In the genomic region with DNA sequence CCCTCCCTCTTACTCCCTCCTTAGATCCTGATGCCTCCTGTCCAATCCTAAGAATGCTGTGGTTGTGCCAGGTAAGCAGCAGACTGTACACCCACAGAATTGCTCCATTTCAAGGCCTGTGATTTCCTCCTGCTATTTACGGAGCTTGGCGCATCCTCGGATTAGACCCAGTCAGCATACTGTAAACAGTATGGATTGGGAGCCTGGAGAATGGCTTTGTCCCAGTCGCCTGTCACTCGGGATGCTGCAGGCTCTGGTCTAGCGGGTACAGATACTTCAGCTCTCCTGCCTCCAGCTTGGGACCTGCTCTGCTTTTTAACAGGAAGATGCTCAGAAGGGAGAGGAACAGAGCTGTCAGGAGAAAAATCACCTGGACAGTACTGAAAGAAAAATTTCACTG, we compare ENCODE assay signal across 21 mouse cellular contexts.
DNase-seq lines count a peak whose midpoint lies in the region; ATAC-seq lines count a peak whose summit lies in the region.
"Had no signal": no experiment of that assay in that cellular context is flagged by ENCODE, and none has a peak within 500 bp of the region (broad histone marks: within the 10 kb centered on the region; RNA-seq: fewer than 3 reads in every experiment).

No protein-coding gene starts in this region.

- peaks cover 6% of the 10 kb centered on the region; the same call in 1 of the 2 replicates for H3K4me1 ChIP-seq in forebrain, embryonic 15.5 days
- H3K4me1 ChIP-seq in forebrain, embryonic 12.5 days, result no peaks in the 10 kb centered on the region
- H3K4me1 ChIP-seq in neural tube, embryonic 12.5 days, result no peaks in the 10 kb centered on the region
- H3K4me1 ChIP-seq in midbrain, embryonic 16.5 days (ENCODE audit: control insufficient read depth, insufficient read depth, low read length), result peaks cover 13% of the 10 kb centered on the region
- H3K4me1 ChIP-seq: embryonic facial prominence, embryonic 12.5 days; intestine, embryonic 15.5 days; limb, embryonic 15.5 days; liver, embryonic 15.5 days had no signal

- no peak for DNase-seq in neural tube, embryonic 10.5 days (ENCODE audit: extremely low spot score, low spot score)
- no peak for DNase-seq in thymus, postnatal 0 days (ENCODE audit: low spot score)
- DNase-seq: adrenal gland, adult 2 months; cerebellum, adult 9-11 months; gastrocnemius, postnatal 25 days; heart, adult 2 months; heart, postnatal 36 days; right cerebral cortex, postnatal 14 days; spleen, adult 18-20 months; thymus, postnatal 4 days had no signal

- no peaks in the 10 kb centered on the region for H3K9me3 ChIP-seq in forebrain, embryonic 15.5 days
- H3K9me3 ChIP-seq in forebrain, embryonic 12.5 days, result no peaks in the 10 kb centered on the region
- no peaks in the 10 kb centered on the region for H3K9me3 ChIP-seq in neural tube, embryonic 12.5 days
- no peaks in the 10 kb centered on the region for H3K9me3 ChIP-seq in midbrain, embryonic 16.5 days (replicated peaks; ENCODE audit: control insufficient read depth, low read length, poor library complexity, severe bottlenecking)
- H3K9me3 ChIP-seq: embryonic facial prominence, embryonic 12.5 days; intestine, embryonic 15.5 days; limb, embryonic 15.5 days; liver, embryonic 15.5 days had no signal

- 72% methylated on average over 6 of the region's 6 CpGs for WGBS in forebrain, embryonic 15.5 days
- 85% methylated on average over 6 of the region's 6 CpGs for WGBS in forebrain, embryonic 12.5 days
- WGBS in neural tube, embryonic 12.5 days, result 88% methylated on average over 6 of the region's 6 CpGs
- WGBS in midbrain, embryonic 16.5 days, result 61% methylated on average over 6 of the region's 6 CpGs

- H3K9ac ChIP-seq in forebrain, embryonic 15.5 days (replicated peaks), result no peak overlapping the region
- no peak overlapping the region for H3K9ac ChIP-seq in forebrain, embryonic 12.5 days
- no peak overlapping the region for H3K9ac ChIP-seq in neural tube, embryonic 12.5 days
- H3K9ac ChIP-seq in midbrain, embryonic 16.5 days (ENCODE audit: low read depth, low read length), result no peak overlapping the region
- H3K9ac ChIP-seq: embryonic facial prominence, embryonic 12.5 days; intestine, embryonic 15.5 days; limb, embryonic 15.5 days; liver, embryonic 15.5 days had no signal

- H3K27ac ChIP-seq in forebrain, embryonic 15.5 days (replicated peaks), result peak overlapping the region; percentile 21; the same call in 1 of the 2 replicates
- H3K27ac ChIP-seq in forebrain, embryonic 12.5 days, result no peak overlapping the region
- H3K27ac ChIP-seq in neural tube, embryonic 12.5 days, result no peak overlapping the region
- peak overlapping the region; percentile 81 for H3K27ac ChIP-seq in midbrain, embryonic 16.5 days (ENCODE audit: low read length)
- H3K27ac ChIP-seq: embryonic facial prominence, embryonic 12.5 days; heart, adult 2 months; intestine, embryonic 15.5 days; limb, embryonic 15.5 days; liver, embryonic 15.5 days; macrophage had no signal

- H3K27me3 ChIP-seq in forebrain, embryonic 15.5 days, result no peaks in the 10 kb centered on the region
- H3K27me3 ChIP-seq in forebrain, embryonic 12.5 days, result no peaks in the 10 kb centered on the region
- H3K27me3 ChIP-seq in neural tube, embryonic 12.5 days (replicated peaks), result no peaks in the 10 kb centered on the region
- no peaks in the 10 kb centered on the region for H3K27me3 ChIP-seq in midbrain, embryonic 16.5 days (ENCODE audit: control insufficient read depth, insufficient read depth, low read depth, low read length)
- H3K27me3 ChIP-seq: embryonic facial prominence, embryonic 12.5 days; intestine, embryonic 15.5 days; limb, embryonic 15.5 days; liver, embryonic 15.5 days had no signal

- H3K36me3 ChIP-seq in forebrain, embryonic 15.5 days, result no peaks in the 10 kb centered on the region
- H3K36me3 ChIP-seq in forebrain, embryonic 12.5 days (replicated peaks), result peaks cover 20% of the 10 kb centered on the region
- H3K36me3 ChIP-seq in neural tube, embryonic 12.5 days, result peaks cover 9% of the 10 kb centered on the region; the same call in 1 of the 2 replicates
- no peaks in the 10 kb centered on the region for H3K36me3 ChIP-seq in midbrain, embryonic 16.5 days (ENCODE audit: control insufficient read depth, insufficient read depth, low read length)
- H3K36me3 ChIP-seq: liver, embryonic 15.5 days had no signal

- H3K4me3 ChIP-seq in forebrain, embryonic 15.5 days, result no peak overlapping the region
- H3K4me3 ChIP-seq in forebrain, embryonic 12.5 days (replicated peaks), result no peak overlapping the region
- H3K4me3 ChIP-seq in neural tube, embryonic 12.5 days, result no peak overlapping the region
- H3K4me3 ChIP-seq in midbrain, embryonic 16.5 days (ENCODE audit: low read depth, low read length), result no peak overlapping the region
- H3K4me3 ChIP-seq: embryonic facial prominence, embryonic 12.5 days; erythroblast, embryonic 14.5 days; heart, adult 2 months; intestine, embryonic 15.5 days; limb, embryonic 15.5 days; liver, embryonic 15.5 days had no signal

- no peak overlapping the region for H3K4me2 ChIP-seq in forebrain, embryonic 15.5 days (replicated peaks)
- no peak overlapping the region for H3K4me2 ChIP-seq in forebrain, embryonic 12.5 days
- H3K4me2 ChIP-seq in neural tube, embryonic 12.5 days (replicated peaks), result no peak overlapping the region
- H3K4me2 ChIP-seq in midbrain, embryonic 16.5 days (ENCODE audit: low read length), result no peak overlapping the region
- H3K4me2 ChIP-seq: embryonic facial prominence, embryonic 12.5 days; intestine, embryonic 15.5 days; limb, embryonic 15.5 days; liver, embryonic 15.5 days had no signal

- ATAC-seq in forebrain, embryonic 15.5 days (replicated peaks), result no peak; the same call in 1 of the 2 replicates
- no peak for ATAC-seq in forebrain, embryonic 12.5 days (ENCODE audit: low FRiP score)
- ATAC-seq in neural tube, embryonic 12.5 days (ENCODE audit: low FRiP score, low read depth), result 0 out of 2 replicates have a peak, but pooled peaks have one; percentile 21
- ATAC-seq in midbrain, embryonic 16.5 days, result peak; percentile 36; the same call in 1 of the 2 replicates
- ATAC-seq in activated CD4-positive, CD25-positive, alpha-beta regulatory T cell, adult 4 months, result no peak
- ATAC-seq: intestine, embryonic 15.5 days had no signal

Comparison
In these comparisons a context has a peak if more than half of its experiments do, and no peak if none do; other contexts are left out.
1. H3K27ac ChIP-seq: peak in forebrain, embryonic 15.5 days (single experiment) and midbrain, embryonic 16.5 days (single experiment); none in forebrain, embryonic 12.5 days (single experiment) and neural tube, embryonic 12.5 days (single experiment).
2. ATAC-seq: peak in neural tube, embryonic 12.5 days (single experiment) and midbrain, embryonic 16.5 days (single experiment); none in forebrain, embryonic 15.5 days (single experiment), forebrain, embryonic 12.5 days (single experiment) and activated CD4-positive, CD25-positive, alpha-beta regulatory T cell, adult 4 months (single experiment).